Mouse (Mus musculus) spleen, adult 2 months (tissue): ENCODE data around the gene 1110051M20Rik. TPM values are rescaled to one million over a fixed set of nuclear protein-coding genes. Genes with fewer than 3 reads are reported as not detected.

ENCODE experiments used
- DNase-seq, 2 experiments: peaks; one replicate each; pipeline versions ENCODE4 v3.0.0 to v3.0.0-alpha.2; 2012 to 2021; ENCODE audit warnings: low spot score in 2 of 2, low read depth in 1 of 2
- H3K27ac ChIP-seq: fragments of 200-500 bp; 2 replicates; pipeline ENCODE4 v1.5.1; 2012; ENCODE audit warnings: low read length, inconsistent platforms; ENCODE audit not compliant: insufficient read depth
- H3K27me3 ChIP-seq: fragments of 200-500 bp; 2 replicates; pipeline ENCODE4 v1.6.1; 2012; ENCODE audit warnings: mild to moderate bottlenecking, moderate library complexity, low read length, inconsistent platforms; ENCODE audit not compliant: control insufficient read depth, insufficient read depth
- H3K36me3 ChIP-seq: fragments of 200-500 bp; 2 replicates; pipeline ENCODE4 v1.6.1; 2012; ENCODE audit warnings: mild to moderate bottlenecking, low read length, inconsistent platforms; ENCODE audit not compliant: control insufficient read depth, insufficient read depth
- H3K4me1 ChIP-seq: fragments of 200-500 bp; 2 replicates; pipeline ENCODE4 v1.6.1; 2011; ENCODE audit warnings: inconsistent platforms; ENCODE audit not compliant: control insufficient read depth, insufficient read depth, insufficient read length
- H3K4me3 ChIP-seq: fragments of 200-500 bp; 2 replicates; pipeline ENCODE4 v1.5.1; 2011; ENCODE audit warnings: mild to moderate bottlenecking, inconsistent platforms; ENCODE audit not compliant: insufficient read depth, insufficient read length; ENCODE audit errors: extremely low read depth
- CTCF ChIP-seq: fragments of 200-500 bp; IDR thresholded peaks from 2 replicates; pipeline ENCODE4 v1.5.1; 2011; ENCODE audit warnings: mild to moderate bottlenecking, inconsistent platforms; ENCODE audit not compliant: insufficient read depth, insufficient read length, insufficient replicate concordance; ENCODE audit errors: extremely low read depth
- POLR2A ChIP-seq: fragments of 200-500 bp; IDR thresholded peaks from 2 replicates; pipeline ENCODE4 v1.6.1; 2011; ENCODE audit warnings: low read depth, low read length, inconsistent platforms
- WGBS: fragments of 180-500 bp; shearing (Covaris S2); methylation state at CpG from one replicate; pipeline ENCODE4 v1.1.7; 2018; 5-methylcytosine and 5-hydroxymethylcytosine counted together
- polyA plus RNA-seq: library from polyadenylated mRNA; depleted of rRNA; stranded (reverse); fragments of >200 nt; gene quantifications from 2 replicates; pipeline ENCODE4 v1.2.3, GENCODE M21; 2012

The 1110051M20Rik gene
- polyA plus RNA-seq, 1 experiment = 5.6 TPM

DNA sequence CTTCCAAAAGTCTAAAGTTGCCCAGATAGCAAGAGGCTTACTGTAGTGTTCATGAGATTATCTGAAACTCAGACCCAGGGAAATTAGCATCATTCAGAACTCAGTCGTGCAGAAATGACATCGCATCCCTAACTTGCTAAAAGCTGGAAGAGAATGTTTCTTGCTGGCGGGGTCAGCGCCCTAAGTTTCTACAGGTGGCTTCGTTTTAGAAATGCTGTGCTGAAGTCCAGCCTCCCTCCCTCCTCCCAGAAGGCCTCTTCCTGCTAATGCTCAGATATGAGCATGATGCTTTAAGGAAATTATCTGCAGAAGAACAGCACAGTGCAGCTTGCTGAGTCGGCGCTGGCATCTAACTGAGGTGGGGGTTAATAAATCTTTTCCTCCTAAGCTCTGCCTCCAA is 67.5 kb downstream of the 1110051M20Rik start:
- DNase-seq = no peak
- Histone ChIP-seq H3K36me3 (no peaks in the 10 kb centered on the region), H3K27me3 (no peaks in the 10 kb centered on the region), H3K27ac (no peak overlapping the region), H3K4me3 (no peak overlapping the region), H3K4me1 (no peaks in the 10 kb centered on the region)
- TF ChIP-seq CTCF (no peak), POLR2A (no peak)
- 81% methylated on average over 7 of the region's 7 CpGs for WGBS

DNA sequence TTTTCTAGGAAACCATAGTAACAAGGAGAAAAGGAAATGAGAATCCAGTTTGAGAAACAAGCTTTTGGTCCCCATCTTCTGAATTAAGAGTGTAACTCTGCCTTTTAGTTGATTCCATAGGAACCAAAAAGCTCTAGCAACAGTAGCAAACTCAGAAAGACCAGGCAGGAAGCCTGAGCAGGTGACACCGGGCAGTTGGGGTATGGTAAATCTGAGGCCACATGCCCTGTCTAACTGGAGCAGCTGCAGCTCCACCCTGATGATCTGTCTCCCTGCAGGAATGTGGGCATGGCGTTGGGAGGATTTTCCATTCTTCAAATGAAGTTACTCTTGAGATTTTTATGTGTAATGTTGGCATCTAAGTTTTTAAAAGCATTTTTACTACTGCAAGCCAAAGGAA is 74.2 kb downstream of the 1110051M20Rik start:
- no peaks in the 10 kb centered on the region for H3K36me3 ChIP-seq

DNA sequence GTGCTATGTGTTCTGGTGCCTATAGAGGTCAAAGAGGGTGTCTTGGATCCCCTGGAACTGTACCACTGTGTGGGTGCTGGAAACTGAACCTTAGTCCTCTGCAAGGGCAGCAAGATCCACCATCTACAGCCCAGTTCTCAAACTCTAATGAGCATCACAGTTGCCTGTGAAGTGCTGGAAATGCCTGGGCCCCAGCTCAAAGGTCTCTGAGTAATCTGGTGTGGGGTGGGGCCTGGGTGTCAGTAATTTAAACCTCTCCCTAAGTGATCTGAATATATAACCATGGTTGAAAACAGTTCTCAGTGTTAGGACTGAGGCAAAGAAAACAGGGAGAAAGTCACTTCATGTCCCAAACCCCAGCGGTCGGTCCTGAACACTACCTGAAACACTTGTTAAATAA is 81.2 kb downstream of the 1110051M20Rik start:
- Histone ChIP-seq H3K27ac (no peak overlapping the region), H3K4me1 (no peaks in the 10 kb centered on the region), H3K4me3 (no peak overlapping the region), H3K36me3 (no peaks in the 10 kb centered on the region), H3K27me3 (no peaks in the 10 kb centered on the region)
- WGBS = 95% methylated on average over 2 of the region's 2 CpGs
- no peak for DNase-seq
- TF ChIP-seq CTCF = no peak
- TF ChIP-seq POLR2A = no peak

More for the DNA sequence above, 74.2 kb downstream of the 1110051M20Rik start:
- Histone ChIP-seq H3K4me1 (no peaks in the 10 kb centered on the region), H3K27ac (no peak overlapping the region), H3K27me3 (no peaks in the 10 kb centered on the region), H3K4me3 (no peak overlapping the region)
- TF ChIP-seq POLR2A (no peak), CTCF (no peak)
- no peak for DNase-seq
- 87% methylated on average over 2 of the region's 2 CpGs for WGBS

DNA sequence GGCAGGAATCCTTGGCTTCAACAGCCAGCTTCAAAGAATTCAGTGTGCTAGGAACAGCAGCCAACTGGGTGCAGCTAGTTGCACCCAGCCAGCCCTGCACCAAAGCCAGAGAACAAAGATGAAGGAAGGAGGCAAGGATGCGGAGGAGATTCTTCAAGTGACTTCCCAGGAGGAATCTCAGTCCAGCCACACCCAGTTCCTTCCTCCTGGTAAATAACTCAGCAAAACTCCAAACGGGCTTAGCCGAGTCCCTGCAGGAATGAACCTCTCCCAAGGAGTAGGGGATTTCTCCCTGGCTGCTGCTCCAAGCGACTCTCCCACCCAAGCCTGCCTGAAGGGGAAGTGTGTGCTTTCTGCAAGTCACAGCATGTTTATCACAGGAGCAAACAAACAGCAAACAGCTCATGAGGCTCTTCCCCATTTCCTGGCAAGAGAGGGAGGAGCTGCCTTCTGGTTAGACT is 83.4 kb downstream of the 1110051M20Rik start:
- 68% methylated on average over 4 of the region's 4 CpGs for WGBS
- Histone ChIP-seq H3K4me3 (no peak overlapping the region), H3K27ac (no peak overlapping the region), H3K4me1 (no peaks in the 10 kb centered on the region), H3K36me3 (no peaks in the 10 kb centered on the region), H3K27me3 (no peaks in the 10 kb centered on the region)
- DNase-seq = no peak
- TF ChIP-seq POLR2A = no peak
- TF ChIP-seq CTCF = no peak

DNA sequence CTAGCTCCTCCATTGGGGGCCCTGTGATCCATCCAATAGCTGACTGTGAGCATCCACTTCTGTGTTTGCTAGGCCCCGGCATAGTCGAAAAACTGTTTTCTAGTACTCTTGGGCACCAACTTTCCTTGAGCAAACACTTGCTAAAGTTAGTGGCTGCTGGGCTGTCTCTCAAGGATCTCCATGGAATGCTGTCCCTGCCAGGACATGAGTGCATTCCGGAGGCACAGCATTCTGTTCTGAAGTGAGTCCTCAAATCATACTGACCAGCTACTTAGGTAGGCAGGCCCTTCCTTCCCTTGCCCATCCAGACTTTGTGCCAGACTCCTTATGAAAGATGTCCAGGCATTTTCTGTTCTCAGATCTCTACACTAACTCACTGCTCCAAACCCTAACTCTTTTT is 88.7 kb downstream of the 1110051M20Rik start:
- no peak for DNase-seq
- Histone ChIP-seq H3K36me3 (no peaks in the 10 kb centered on the region), H3K27ac (no peak overlapping the region), H3K4me3 (no peak overlapping the region), H3K4me1 (no peaks in the 10 kb centered on the region), H3K27me3 (no peaks in the 10 kb centered on the region)
- 94% methylated on average over 3 of the region's 3 CpGs for WGBS
- TF ChIP-seq CTCF (no peak), POLR2A (no peak)

DNA sequence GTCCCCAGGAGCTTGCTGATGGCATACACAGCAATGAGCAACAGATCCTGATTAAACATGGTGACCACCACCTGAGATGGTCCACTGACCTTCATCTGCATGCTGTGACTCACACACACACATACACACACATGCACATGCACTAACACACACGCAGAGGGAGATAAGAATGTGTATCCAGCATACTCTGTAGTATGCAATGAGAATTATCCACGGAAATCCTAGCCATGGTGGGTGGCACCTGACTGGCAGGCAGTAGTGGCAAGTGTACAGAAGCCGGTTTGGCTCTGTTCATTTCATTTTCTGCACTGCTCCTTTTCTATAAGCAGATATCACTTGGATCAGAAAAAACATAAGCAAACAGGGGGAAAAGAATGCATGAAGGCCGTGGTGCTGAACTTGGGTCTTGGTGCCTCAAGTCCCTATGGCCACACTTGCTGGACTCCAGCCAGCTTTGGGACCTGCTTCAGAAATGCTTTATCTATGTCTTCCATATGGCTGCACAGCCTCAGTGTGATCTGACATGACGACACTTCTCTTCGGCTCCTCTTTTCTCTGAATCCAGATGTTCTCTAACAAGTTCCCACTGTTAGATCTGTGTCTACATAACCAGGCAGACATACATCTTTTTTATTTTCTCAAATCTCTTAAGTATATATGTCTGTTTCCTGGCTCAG is 89.6 kb downstream of the 1110051M20Rik start:
- TF ChIP-seq CTCF (no peak), POLR2A (no peak)
- no peaks in the 10 kb centered on the region for H3K36me3 ChIP-seq
- no peak overlapping the region for H3K27ac ChIP-seq
- DNase-seq = no peak
- no peaks in the 10 kb centered on the region for H3K4me1 ChIP-seq
- no peaks in the 10 kb centered on the region for H3K27me3 ChIP-seq
- H3K4me3 ChIP-seq = no peak overlapping the region
- 84% methylated on average over 6 of the region's 6 CpGs for WGBS

DNA sequence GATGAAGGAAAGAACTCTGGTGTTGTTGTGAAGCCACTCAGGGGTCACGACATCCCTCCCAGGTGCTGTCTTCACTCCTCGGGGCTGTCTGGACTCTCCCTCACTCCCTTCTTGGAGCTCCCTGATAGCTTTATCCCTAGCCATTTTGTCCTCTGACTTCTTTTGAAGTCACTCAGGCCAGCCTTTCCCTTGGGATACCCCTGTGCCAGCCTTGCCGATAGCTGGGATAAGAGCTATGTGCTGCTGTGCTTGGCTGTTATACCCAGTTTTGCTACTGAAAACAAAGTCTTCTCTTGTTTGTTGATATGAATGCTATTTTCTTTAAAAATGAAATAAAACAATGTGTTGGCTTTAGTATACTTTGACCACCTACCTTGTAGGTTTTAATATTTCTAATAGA is 90.7 kb downstream of the 1110051M20Rik start:
- no peak overlapping the region for H3K4me3 ChIP-seq
- 94% methylated on average over 3 of the region's 3 CpGs for WGBS
- DNase-seq = no peak
- no peaks in the 10 kb centered on the region for H3K4me1 ChIP-seq
- no peaks in the 10 kb centered on the region for H3K36me3 ChIP-seq
- TF ChIP-seq POLR2A (no peak), CTCF (no peak)
- no peaks in the 10 kb centered on the region for H3K27me3 ChIP-seq
- H3K27ac ChIP-seq = no peak overlapping the region
